Mouse (Mus musculus): Measurements from ENCODE around the gene Itprid2. TPM values are rescaled to one million over a fixed set of nuclear protein-coding genes. Genes with fewer than 3 reads are reported as not detected.
A peak's percentile ranks its signal among the peaks of the same experiment; 100 is the strongest.

Itprid2 gene
- polyA plus RNA-seq, 1 experiment from 2014 or later, result 4.1 TPM

- H3K36me3 ChIP-seq, result no peaks in the 10 kb centered on the region
- ATAC-seq (ENCODE audit: low FRiP score), result no peak
- 94% methylated on average over 4 of the region's 4 CpGs for WGBS
These were observed 60.0 kb downstream of the Itprid2 start for GRCm38 (mm10) chr2:79695190-79695589.

GRCm38 (mm10) chr2:79695939-79696338, 60.8 kb downstream of the Itprid2 start:
- H3K4me3 ChIP-seq, result no peak overlapping the region
- H3K27me3 ChIP-seq, result no peaks in the 10 kb centered on the region
- no peaks in the 10 kb centered on the region for H3K4me1 ChIP-seq (replicated peaks)
- 95% methylated on average over 12 of the region's 12 CpGs for WGBS
- H3K27ac ChIP-seq, result no peak overlapping the region
- H3K9me3 ChIP-seq, result no peaks in the 10 kb centered on the region
- no peaks in the 10 kb centered on the region for H3K36me3 ChIP-seq
- no peak overlapping the region for H3K9ac ChIP-seq
- no peak for ATAC-seq (ENCODE audit: low FRiP score)
- no peak overlapping the region for H3K4me2 ChIP-seq

More at GRCm38 (mm10) chr2:79695190-79695589, 60.0 kb downstream of the Itprid2 start:
- H3K27ac ChIP-seq, result no peak overlapping the region
- H3K4me2 ChIP-seq, result no peak overlapping the region
- H3K4me3 ChIP-seq, result no peak overlapping the region
- H3K27me3 ChIP-seq, result no peaks in the 10 kb centered on the region
- no peaks in the 10 kb centered on the region for H3K9me3 ChIP-seq
- H3K4me1 ChIP-seq (replicated peaks), result no peaks in the 10 kb centered on the region
- H3K9ac ChIP-seq, result no peak overlapping the region

- no peak for ATAC-seq (ENCODE audit: low FRiP score)
- no peaks in the 10 kb centered on the region for H3K4me1 ChIP-seq (replicated peaks)
- H3K27ac ChIP-seq, result no peak overlapping the region
- WGBS, result 85% methylated on average over 10 of the region's 10 CpGs
- no peaks in the 10 kb centered on the region for H3K27me3 ChIP-seq
- H3K9ac ChIP-seq, result no peak overlapping the region
- H3K9me3 ChIP-seq, result no peaks in the 10 kb centered on the region
- no peaks in the 10 kb centered on the region for H3K36me3 ChIP-seq
- no peak overlapping the region for H3K4me3 ChIP-seq
- no peak overlapping the region for H3K4me2 ChIP-seq
These were observed 61.5 kb downstream of the Itprid2 start for GRCm38 (mm10) chr2:79696478-79697230.

GRCm38 (mm10) chr2:79698166-79698565, 63.0 kb downstream of the Itprid2 start:
- Histone ChIP-seq H3K9me3 (no peaks in the 10 kb centered on the region), H3K27me3 (no peaks in the 10 kb centered on the region), H3K27ac (no peak overlapping the region), H3K36me3 (no peaks in the 10 kb centered on the region), H3K9ac (no peak overlapping the region), H3K4me2 (no peak overlapping the region), H3K4me1 (replicated peaks) (no peaks in the 10 kb centered on the region), H3K4me3 (no peak overlapping the region)
- no peak for ATAC-seq (ENCODE audit: low FRiP score)
- WGBS, result 82% methylated on average over 2 of the region's 2 CpGs

GRCm38 (mm10) chr2:79704773-79705172, 69.6 kb downstream of the Itprid2 start:
- H3K4me3 ChIP-seq, result no peak overlapping the region
- no peaks in the 10 kb centered on the region for H3K36me3 ChIP-seq
- no peaks in the 10 kb centered on the region for H3K9me3 ChIP-seq
- 89% methylated on average over 2 of the region's 2 CpGs for WGBS
- H3K27ac ChIP-seq, result no peak overlapping the region
- H3K4me1 ChIP-seq (replicated peaks), result 0 out of 2 replicates have a peak, but pooled peaks cover 4% of the 10 kb centered on the region
- no peak for ATAC-seq (ENCODE audit: low FRiP score)
- H3K4me2 ChIP-seq, result no peak overlapping the region
- no peaks in the 10 kb centered on the region for H3K27me3 ChIP-seq
- no peak overlapping the region for H3K9ac ChIP-seq

- 0 out of 2 replicates have a peak, but pooled peaks cover 4% of the 10 kb centered on the region for H3K4me1 ChIP-seq (replicated peaks)
- H3K27ac ChIP-seq, result peak within 1 kb of the TSS; percentile 44
- H3K4me3 ChIP-seq, result 0 out of 2 replicates have a peak within 1 kb of the TSS, but pooled peaks have one; percentile 7
- H3K4me2 ChIP-seq, result no peak within 1 kb of the TSS
- H3K9me3 ChIP-seq, result no peaks in the 10 kb centered on the region
- no peak within 1 kb of the TSS for H3K9ac ChIP-seq
- H3K27me3 ChIP-seq, result no peaks in the 10 kb centered on the region
- peak; percentile 59; the same call in 1 of the 2 replicates for ATAC-seq (ENCODE audit: low FRiP score)
- WGBS, result 87% methylated on average over 6 of the region's 6 CpGs
- no peaks in the 10 kb centered on the region for H3K36me3 ChIP-seq
These were observed 72.4 kb downstream of the Itprid2 start, which contains the start of gene Ppp1r1c for GRCm38 (mm10) chr2:79707575-79707974. Gene Ppp1r1c (plus strand): TSS chr2:79707780.

- WGBS, result 78% methylated on average over 3 of the region's 3 CpGs
- H3K4me3 ChIP-seq, result no peak overlapping the region
- no peak overlapping the region for H3K9ac ChIP-seq
- no peaks in the 10 kb centered on the region for H3K27me3 ChIP-seq
- no peak overlapping the region for H3K4me2 ChIP-seq
- no peak overlapping the region for H3K27ac ChIP-seq
- no peaks in the 10 kb centered on the region for H3K4me1 ChIP-seq (replicated peaks)
- ATAC-seq (ENCODE audit: low FRiP score), result no peak
- no peaks in the 10 kb centered on the region for H3K9me3 ChIP-seq
- H3K36me3 ChIP-seq, result no peaks in the 10 kb centered on the region
These were observed 78.5 kb downstream of the Itprid2 start for GRCm38 (mm10) chr2:79713662-79714091.

- no peaks in the 10 kb centered on the region for H3K27me3 ChIP-seq
- no peaks in the 10 kb centered on the region for H3K4me1 ChIP-seq (replicated peaks)
- H3K9ac ChIP-seq, result no peak overlapping the region
- 86% methylated on average over 6 of the region's 6 CpGs for WGBS
- no peak for ATAC-seq (ENCODE audit: low FRiP score)
- no peak overlapping the region for H3K27ac ChIP-seq
- no peak overlapping the region for H3K4me2 ChIP-seq
- no peaks in the 10 kb centered on the region for H3K9me3 ChIP-seq
- no peaks in the 10 kb centered on the region for H3K36me3 ChIP-seq
- H3K4me3 ChIP-seq, result no peak overlapping the region
These were observed 79.6 kb downstream of the Itprid2 start for GRCm38 (mm10) chr2:79714745-79715144.

GRCm38 (mm10) chr2:79715925-79716324, 80.8 kb downstream of the Itprid2 start:
- no peak for ATAC-seq (ENCODE audit: low FRiP score)
- Histone ChIP-seq H3K4me3 (no peak overlapping the region), H3K4me1 (replicated peaks) (no peaks in the 10 kb centered on the region), H3K9ac (no peak overlapping the region), H3K27ac (no peak overlapping the region), H3K9me3 (no peaks in the 10 kb centered on the region), H3K36me3 (no peaks in the 10 kb centered on the region), H3K27me3 (no peaks in the 10 kb centered on the region), H3K4me2 (no peak overlapping the region)
- WGBS, result 34% methylated on average over 2 of the region's 2 CpGs

- no peaks in the 10 kb centered on the region for H3K4me1 ChIP-seq (replicated peaks)
- no peaks in the 10 kb centered on the region for H3K36me3 ChIP-seq
- no peak for ATAC-seq (ENCODE audit: low FRiP score)
These were observed 82.7 kb downstream of the Itprid2 start for GRCm38 (mm10) chr2:79717846-79718245.

GRCm38 (mm10) chr2:79722415-79722814, 87.3 kb downstream of the Itprid2 start:
- Histone ChIP-seq H3K4me1 (replicated peaks) (no peaks in the 10 kb centered on the region), H3K4me3 (no peak overlapping the region), H3K4me2 (no peak overlapping the region), H3K27ac (no peak overlapping the region), H3K27me3 (no peaks in the 10 kb centered on the region), H3K9me3 (no peaks in the 10 kb centered on the region), H3K36me3 (no peaks in the 10 kb centered on the region), H3K9ac (no peak overlapping the region)
- 95% methylated on average over 1 of the region's 1 CpGs for WGBS
- ATAC-seq (ENCODE audit: low FRiP score), result no peak

More at GRCm38 (mm10) chr2:79717846-79718245, 82.7 kb downstream of the Itprid2 start:
- Histone ChIP-seq H3K27ac (no peak overlapping the region), H3K9me3 (no peaks in the 10 kb centered on the region), H3K27me3 (no peaks in the 10 kb centered on the region), H3K4me3 (no peak overlapping the region), H3K9ac (no peak overlapping the region), H3K4me2 (no peak overlapping the region)

Data from hindbrain, embryonic 13.5 days (tissue).